Mouse (Mus musculus) myocyte (in vitro differentiated cells): ENCODE data around the gene Trim11.

Source experiments
- CEBPB ChIP-seq: IDR thresholded peaks from 2 replicates; pipeline ENCODE4 v1.6.1; 2011; ENCODE audit warnings: mild to moderate bottlenecking, moderate library complexity; ENCODE audit not compliant: poor library complexity, insufficient read depth, severe bottlenecking
- E2F4 ChIP-seq: IDR thresholded peaks from one replicate; pipeline ENCODE4 v1.6.1; 2011; ENCODE audit warnings: mild to moderate bottlenecking, control low read depth, moderate library complexity; ENCODE audit not compliant: insufficient read depth
- MAX ChIP-seq: IDR thresholded peaks from one replicate; pipeline ENCODE4 v1.6.1; 2011; ENCODE audit warnings: low read depth, mild to moderate bottlenecking, control low read depth
- MYOG ChIP-seq, 3 experiments: IDR thresholded peaks; one replicate each; pipeline ENCODE4 v1.6.1; 2011; ENCODE audit warnings: control low read depth in 2 of 3, low read depth in 2 of 3, mild to moderate bottlenecking in 2 of 3; ENCODE audit not compliant: insufficient read length in 2 of 3, control insufficient read depth in 1 of 3, insufficient read depth in 1 of 3
- POLR2A ChIP-seq: IDR thresholded peaks from one replicate; pipeline ENCODE4 v1.6.1; 2011; ENCODE audit warnings: low read depth, mild to moderate bottlenecking, control low read depth, moderate library complexity; ENCODE audit not compliant: insufficient read length
- SRF ChIP-seq: IDR thresholded peaks from one replicate; pipeline ENCODE4 v1.6.1; 2011; ENCODE audit warnings: low read depth; ENCODE audit not compliant: control insufficient read depth, insufficient read length

DNA sequence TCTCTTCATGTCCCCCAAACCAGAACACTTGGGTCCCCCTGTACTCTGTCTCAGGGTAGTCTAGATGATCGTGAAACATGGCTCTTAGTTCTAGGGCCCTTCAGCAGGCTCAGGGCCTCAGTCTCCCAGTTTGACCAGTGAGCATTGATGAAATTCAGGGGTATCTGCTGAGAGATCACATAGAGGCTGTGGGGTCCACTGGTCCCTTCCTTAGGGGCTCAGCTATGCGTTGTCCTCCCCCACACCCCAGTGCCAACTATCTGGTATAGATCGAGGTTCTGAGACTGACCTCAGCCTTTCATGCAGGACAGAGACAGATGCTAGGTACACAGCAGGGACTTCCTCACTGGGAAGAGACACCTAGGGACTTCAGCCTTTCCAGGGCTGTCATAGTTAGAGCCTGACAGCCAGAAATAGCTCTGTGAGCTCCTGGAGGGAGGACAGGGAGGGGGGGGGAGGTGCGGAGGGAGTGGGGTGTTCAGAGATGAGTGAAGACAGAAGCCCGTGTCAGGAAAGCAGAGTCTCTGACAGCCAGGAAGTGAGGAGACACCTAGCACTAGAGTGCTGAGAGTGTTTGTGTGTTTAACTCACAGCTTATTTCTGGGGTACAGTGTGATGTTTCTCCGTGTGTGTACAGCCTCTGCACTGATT is 5.9 kb downstream of the Trim11 start:
- TF ChIP-seq E2F4 (no peak), MYOG (IDR thresholded peaks at IDR 0.05; ENCODE audit: control insufficient read depth in 1 of 3, insufficient read depth in 1 of 3, insufficient read length in 2 of 3, low read depth in 2 of 3) (no peak), MAX (no peak), POLR2A (no peak), SRF (no peak), CEBPB (no peak)
